8 mouse cellular contexts compared by ENCODE assay signal in the genomic region with DNA sequence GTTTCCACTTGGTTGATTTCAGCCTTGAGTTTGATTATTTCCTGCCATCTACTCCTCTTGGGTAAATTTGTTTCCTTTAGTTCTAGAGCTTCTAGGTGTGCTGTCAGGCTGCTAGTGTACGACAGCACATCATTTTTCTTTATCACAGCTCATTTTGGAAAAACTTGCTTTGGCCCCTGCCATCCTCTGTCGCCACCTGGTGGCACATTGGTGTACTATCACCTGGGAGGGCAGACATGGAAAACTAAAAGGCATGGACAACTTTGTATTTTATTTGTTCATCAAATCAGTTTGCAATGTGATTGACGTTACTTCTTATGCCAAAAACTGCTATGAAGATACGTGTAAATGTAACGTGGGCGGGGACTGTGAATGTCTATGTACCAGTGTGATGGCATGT. TPM values are rescaled to one million over a fixed set of nuclear protein-coding genes. Genes with fewer than 3 reads are reported as not detected.
DNase-seq lines count a peak whose midpoint lies in the region; ATAC-seq lines count a peak whose summit lies in the region.

No protein-coding gene starts in this region.

- H3K27me3 ChIP-seq in heart, embryonic 11.5 days (ENCODE audit: control insufficient read depth, insufficient read depth, low read length), result no peaks in the 10 kb centered on the region

- no peak overlapping the region for H3K9ac ChIP-seq in heart, embryonic 11.5 days (ENCODE audit: low read depth, low read length)

- H3K36me3 ChIP-seq in heart, embryonic 11.5 days (ENCODE audit: control insufficient read depth, insufficient read depth, low read length), result no peaks in the 10 kb centered on the region

- H3K4me2 ChIP-seq in heart, embryonic 11.5 days, result no peak overlapping the region

- no peaks in the 10 kb centered on the region for H3K4me1 ChIP-seq in heart, embryonic 11.5 days (ENCODE audit: control insufficient read depth, insufficient read depth, low read length)

- H3K27ac ChIP-seq in heart, embryonic 11.5 days (ENCODE audit: low read depth, low read length), result no peak overlapping the region

- WGBS in heart, embryonic 11.5 days (ENCODE audit: insufficient replicate concordance), result 17% methylated on average over 6 of the region's 6 CpGs

- no peak overlapping the region for H3K4me3 ChIP-seq in heart, embryonic 11.5 days (ENCODE audit: low read depth, low read length)

- peak; percentile 34 to 72 for DNase-seq in heart, postnatal 10 days
- peak; percentile 33 for DNase-seq in urinary bladder, adult 2 months (ENCODE audit: low spot score)
- no peak for DNase-seq in urinary bladder, postnatal 4 days (ENCODE audit: low spot score in 2 of 2)
- DNase-seq in cerebellum, adult 9-10 months, result peak; percentile 21
- DNase-seq in induced T-regulatory cell, adult 2 months (ENCODE audit: low read depth), result peak; percentile 71
- DNase-seq in mesoderm, embryonic 11.5 days (ENCODE audit: low read depth, low spot score), result peak; percentile 51
- DNase-seq in thymus, postnatal 4 days, result peak; percentile 84

- H3K9me3 ChIP-seq in heart, embryonic 11.5 days (replicated peaks; ENCODE audit: control insufficient read depth, low read length), result no peaks in the 10 kb centered on the region

- no peak for ATAC-seq in heart, embryonic 11.5 days (replicated peaks; ENCODE audit: insufficient number of reproducible peaks, low FRiP score, low TSS enrichment)

- intact Hi-C loops in heart, postnatal 10 days (cut with DNase I), result loop anchor here (1.0 kb wide), 1 partner anchor 69 kb away; no protein-coding TSS in a partner anchor

RNA-seq across cellular contexts. Expression of a gene that starts 59.3 kb away (rescaled TPM):
- 100 to 1,000 TPM; 216 to 230 TPM for total RNA-seq in heart, postnatal 10 days (2021)
- polyA plus RNA-seq in heart, embryonic 11.5 days (2014; fragmentation: Nextera tagmentation; extraction: Ambion mirVana), result 80.9 and 102 TPM in 2 replicates
- polyA plus RNA-seq in urinary bladder, adult 2 months (2012; rRNA removed), result 246 and 252 TPM in 2 replicates

Comparison
In these comparisons a context has a peak if more than half of its experiments do, and no peak if none do; other contexts are left out.
1. DNase-seq: peak in heart, postnatal 10 days (2 of 2), urinary bladder, adult 2 months (single experiment), cerebellum, adult 9-10 months (single experiment), induced T-regulatory cell, adult 2 months (single experiment), mesoderm, embryonic 11.5 days (single experiment) and thymus, postnatal 4 days (single experiment); none in urinary bladder, postnatal 4 days (0 of 2).